Mouse (Mus musculus): Measurements from ENCODE around the gene Sardh. TPM values are rescaled to one million over a fixed set of nuclear protein-coding genes. Genes with fewer than 3 reads are reported as not detected.

Sardh gene
- polyA plus RNA-seq, 1 experiment: 12.3 TPM

- no peak for DNase-seq
- H3K27ac ChIP-seq (ENCODE audit: control insufficient read depth, insufficient read depth, low read length): no peak overlapping the region
- TF ChIP-seq POLR2A (IDR thresholded peaks at IDR 0.05; ENCODE audit: control insufficient read depth, extremely low read depth, insufficient read depth, low read length, poor library complexity): no peak
- TF ChIP-seq CTCF (IDR thresholded peaks at IDR 0.05; ENCODE audit: borderline replicate concordance, control insufficient read depth, extremely low read depth, insufficient read depth, low read length, poor library complexity): no peak
- no peaks in the 10 kb centered on the region for H3K27me3 ChIP-seq (ENCODE audit: control insufficient read depth, insufficient read depth, low read length)
- no peaks in the 10 kb centered on the region for H3K4me1 ChIP-seq (replicated peaks; ENCODE audit: control insufficient read depth, insufficient read depth, low read length)
- no peak overlapping the region for H3K4me3 ChIP-seq (ENCODE audit: control insufficient read depth, insufficient read depth, low read length)
- H3K36me3 ChIP-seq (ENCODE audit: control insufficient read depth, insufficient read depth, low read length): peaks cover 8% of the 10 kb centered on the region
- 97% methylated on average over 9 of the region's 9 CpGs for WGBS
Measured at GRCm38 (mm10) chr2:27281771-27282170, 33.6 kb upstream of the Sardh start.

- peak; percentile 74 for DNase-seq
- no peak overlapping the region for H3K27ac ChIP-seq (ENCODE audit: control insufficient read depth, insufficient read depth, low read length)
- TF ChIP-seq CTCF (IDR thresholded peaks at IDR 0.05; ENCODE audit: borderline replicate concordance, control insufficient read depth, extremely low read depth, insufficient read depth, low read length, poor library complexity) (peak; percentile 47; the same call in 1 of the 2 replicates), POLR2A (IDR thresholded peaks at IDR 0.05; ENCODE audit: control insufficient read depth, extremely low read depth, insufficient read depth, low read length, poor library complexity) (no peak)
Measured at GRCm38 (mm10) chr2:27280920-27281611, 32.9 kb upstream of the Sardh start.

DNA sequence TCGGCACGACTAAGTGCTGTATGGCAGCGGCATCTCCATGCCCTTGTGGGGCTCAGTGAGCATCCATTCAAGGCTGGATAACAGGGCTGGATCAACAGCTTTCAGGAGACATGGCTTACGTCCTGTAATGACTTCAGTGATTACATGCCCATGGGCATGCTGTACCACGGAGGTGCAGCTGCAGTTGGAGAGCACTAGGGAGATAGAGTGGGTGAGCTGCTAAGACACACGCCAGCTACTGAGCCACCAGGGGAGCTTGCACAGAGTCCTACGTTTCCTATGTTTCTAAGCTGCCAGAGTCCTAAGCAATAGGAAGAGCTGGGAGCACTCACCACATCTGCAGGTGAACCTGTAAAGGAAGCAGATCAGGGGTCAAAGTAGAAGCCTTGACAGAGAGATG lies 30.7 kb upstream of the Sardh start:
- H3K4me3 ChIP-seq (ENCODE audit: control insufficient read depth, insufficient read depth, low read length): no peak overlapping the region
- H3K27ac ChIP-seq (ENCODE audit: control insufficient read depth, insufficient read depth, low read length): no peak overlapping the region
- H3K4me1 ChIP-seq (replicated peaks; ENCODE audit: control insufficient read depth, insufficient read depth, low read length): no peaks in the 10 kb centered on the region
- WGBS: over 99% methylated on average over 7 of the region's 7 CpGs
- H3K36me3 ChIP-seq (ENCODE audit: control insufficient read depth, insufficient read depth, low read length): peaks cover 15% of the 10 kb centered on the region
- TF ChIP-seq POLR2A (IDR thresholded peaks at IDR 0.05; ENCODE audit: control insufficient read depth, extremely low read depth, insufficient read depth, low read length, poor library complexity) (no peak), CTCF (IDR thresholded peaks at IDR 0.05; ENCODE audit: borderline replicate concordance, control insufficient read depth, extremely low read depth, insufficient read depth, low read length, poor library complexity) (no peak)
- DNase-seq: no peak
- no peaks in the 10 kb centered on the region for H3K27me3 ChIP-seq (ENCODE audit: control insufficient read depth, insufficient read depth, low read length)

More at GRCm38 (mm10) chr2:27280920-27281611, 32.9 kb upstream of the Sardh start:
- H3K4me1 ChIP-seq (replicated peaks; ENCODE audit: control insufficient read depth, insufficient read depth, low read length): no peaks in the 10 kb centered on the region
- H3K36me3 ChIP-seq (ENCODE audit: control insufficient read depth, insufficient read depth, low read length): peaks cover 11% of the 10 kb centered on the region
- H3K4me3 ChIP-seq (ENCODE audit: control insufficient read depth, insufficient read depth, low read length): no peak overlapping the region
- H3K27me3 ChIP-seq (ENCODE audit: control insufficient read depth, insufficient read depth, low read length): no peaks in the 10 kb centered on the region
- 70% methylated on average over 13 of the region's 13 CpGs for WGBS

- no peaks in the 10 kb centered on the region for H3K27me3 ChIP-seq (ENCODE audit: control insufficient read depth, insufficient read depth, low read length)
- H3K36me3 ChIP-seq (ENCODE audit: control insufficient read depth, insufficient read depth, low read length): peaks cover 23% of the 10 kb centered on the region
- H3K4me1 ChIP-seq (replicated peaks; ENCODE audit: control insufficient read depth, insufficient read depth, low read length): no peaks in the 10 kb centered on the region
- 68% methylated on average over 2 of the region's 2 CpGs for WGBS
- H3K27ac ChIP-seq (ENCODE audit: control insufficient read depth, insufficient read depth, low read length): no peak overlapping the region
- TF ChIP-seq POLR2A (IDR thresholded peaks at IDR 0.05; ENCODE audit: control insufficient read depth, extremely low read depth, insufficient read depth, low read length, poor library complexity) (no peak), CTCF (IDR thresholded peaks at IDR 0.05; ENCODE audit: borderline replicate concordance, control insufficient read depth, extremely low read depth, insufficient read depth, low read length, poor library complexity) (no peak)
- H3K4me3 ChIP-seq (ENCODE audit: control insufficient read depth, insufficient read depth, low read length): no peak overlapping the region
- no peak for DNase-seq
Measured at GRCm38 (mm10) chr2:27268325-27268724, 20.2 kb upstream of the Sardh start.

- WGBS: 54% methylated on average over 3 of the region's 3 CpGs
- H3K4me1 ChIP-seq (replicated peaks; ENCODE audit: control insufficient read depth, insufficient read depth, low read length): 0 out of 2 replicates have a peak, but pooled peaks cover under 1% of the 10 kb centered on the region
- peaks cover 22% of the 10 kb centered on the region for H3K36me3 ChIP-seq (ENCODE audit: control insufficient read depth, insufficient read depth, low read length)
- TF ChIP-seq CTCF (IDR thresholded peaks at IDR 0.05; ENCODE audit: borderline replicate concordance, control insufficient read depth, extremely low read depth, insufficient read depth, low read length, poor library complexity) (no peak), POLR2A (IDR thresholded peaks at IDR 0.05; ENCODE audit: control insufficient read depth, extremely low read depth, insufficient read depth, low read length, poor library complexity) (no peak)
- H3K27me3 ChIP-seq (ENCODE audit: control insufficient read depth, insufficient read depth, low read length): no peaks in the 10 kb centered on the region
- no peak overlapping the region for H3K27ac ChIP-seq (ENCODE audit: control insufficient read depth, insufficient read depth, low read length)
- DNase-seq: no peak
- no peak overlapping the region for H3K4me3 ChIP-seq (ENCODE audit: control insufficient read depth, insufficient read depth, low read length)
Measured at GRCm38 (mm10) chr2:27265819-27266218, 17.7 kb upstream of the Sardh start.

DNA sequence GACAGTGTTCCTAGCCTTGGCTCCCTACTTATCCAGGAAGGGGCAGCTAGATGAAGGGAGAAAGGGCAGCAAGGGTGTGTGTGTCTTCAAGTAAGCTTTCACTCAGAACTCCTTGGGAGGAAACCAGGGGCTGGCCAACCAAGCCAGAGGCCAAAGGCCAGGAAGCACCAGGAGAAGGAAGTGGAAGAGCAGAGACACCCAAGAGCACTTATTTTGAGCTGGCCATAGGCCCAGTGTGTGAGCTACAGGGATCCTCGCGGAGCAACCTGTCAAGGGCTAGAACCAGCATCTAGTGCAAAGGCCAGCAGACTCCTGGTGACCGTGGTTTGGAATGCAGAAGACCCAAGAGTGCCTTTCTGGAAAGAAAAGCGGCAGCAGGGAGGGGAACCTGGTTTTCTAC lies 14.8 kb upstream of the Sardh start:
- no peak for DNase-seq
- Histone ChIP-seq H3K27ac (ENCODE audit: control insufficient read depth, insufficient read depth, low read length) (no peak overlapping the region), H3K4me1 (replicated peaks; ENCODE audit: control insufficient read depth, insufficient read depth, low read length) (0 out of 2 replicates have a peak, but pooled peaks cover 3% of the 10 kb centered on the region), H3K27me3 (ENCODE audit: control insufficient read depth, insufficient read depth, low read length) (no peaks in the 10 kb centered on the region), H3K4me3 (ENCODE audit: control insufficient read depth, insufficient read depth, low read length) (no peak overlapping the region), H3K36me3 (ENCODE audit: control insufficient read depth, insufficient read depth, low read length) (peaks cover 6% of the 10 kb centered on the region; the same call in 1 of the 2 replicates)
- TF ChIP-seq CTCF (IDR thresholded peaks at IDR 0.05; ENCODE audit: borderline replicate concordance, control insufficient read depth, extremely low read depth, insufficient read depth, low read length, poor library complexity): no peak
- WGBS: 95% methylated on average over 4 of the region's 4 CpGs

Measured in thymus, adult 2 months (tissue).